Mouse (Mus musculus) Muller cell, postnatal 12 days (primary cell): ENCODE results near the gene Itga3.

Source experiments
- DNase-seq: peaks from one replicate; pipeline ENCODE4 v3.0.0-alpha.2; 2015; ENCODE audit errors: inconsistent ontology term

Itga3 gene

DNA sequence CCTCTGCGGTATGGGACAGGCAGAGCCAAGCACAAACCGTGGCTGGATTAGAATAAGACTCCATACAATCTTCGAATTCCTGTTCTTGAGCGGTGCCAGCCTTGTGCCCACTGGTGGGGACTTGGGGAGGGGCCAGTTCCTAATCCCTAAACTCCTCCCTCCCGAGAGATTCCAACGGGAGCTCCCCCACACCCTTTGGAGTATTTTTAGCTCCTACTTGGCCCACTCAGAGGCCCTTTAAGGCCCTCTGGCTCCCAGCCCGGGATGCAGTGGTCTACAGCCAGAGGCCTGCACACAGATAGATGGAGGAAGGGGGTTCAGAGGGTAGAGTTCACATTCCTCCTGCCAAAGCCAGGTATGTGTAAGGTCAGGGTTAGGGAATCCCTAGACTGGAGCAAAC is 5.3 kb downstream of the Itga3 start:
- DNase-seq: peak; percentile 85

DNA sequence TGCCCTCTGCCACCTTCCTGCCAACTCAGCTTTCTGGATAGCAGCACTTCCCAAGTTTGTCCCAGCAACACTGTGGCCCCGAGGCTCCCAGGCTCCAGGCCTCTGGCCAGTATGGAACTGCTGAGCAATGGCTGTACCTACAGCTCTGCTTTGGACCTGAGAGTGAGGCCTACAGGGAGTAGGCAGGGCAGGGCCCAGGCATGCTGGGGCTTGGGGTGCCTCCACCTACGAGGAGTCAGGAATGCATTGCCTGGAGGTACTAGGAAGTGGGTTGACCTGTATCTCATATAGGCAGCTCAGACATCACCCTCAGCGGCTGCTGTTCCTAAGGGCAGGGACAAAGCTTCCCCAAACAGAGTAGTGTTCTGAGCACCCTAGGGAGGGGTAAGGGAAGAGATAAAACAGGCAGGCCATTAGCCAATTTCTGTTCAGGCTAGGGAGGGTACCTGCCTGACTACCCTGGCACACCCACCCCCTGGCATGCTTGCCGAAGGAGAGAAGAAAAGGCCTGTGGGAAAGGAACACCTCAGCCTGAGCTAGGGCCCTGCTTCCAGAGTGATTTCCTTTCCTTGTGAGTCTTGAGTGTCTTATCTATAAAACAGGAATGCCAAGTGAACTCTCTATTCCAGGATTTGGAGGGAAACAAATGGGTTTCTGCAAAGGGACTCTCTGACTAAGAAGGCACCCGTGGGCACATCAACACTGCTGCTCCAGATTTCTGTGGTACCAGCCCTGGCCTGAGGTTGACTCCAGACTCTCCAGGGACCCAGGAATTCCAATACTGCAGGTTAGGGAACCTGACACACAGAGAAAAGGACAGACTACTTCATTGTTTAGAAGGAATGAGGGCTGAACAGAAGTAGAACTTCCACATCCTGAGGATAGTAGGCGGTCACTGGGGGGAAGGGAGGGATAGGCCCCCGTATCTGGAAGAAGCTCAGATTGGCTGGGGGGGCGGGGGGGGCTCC is 6.2 kb downstream of the Itga3 start:
- DNase-seq: peak; percentile 59

DNA sequence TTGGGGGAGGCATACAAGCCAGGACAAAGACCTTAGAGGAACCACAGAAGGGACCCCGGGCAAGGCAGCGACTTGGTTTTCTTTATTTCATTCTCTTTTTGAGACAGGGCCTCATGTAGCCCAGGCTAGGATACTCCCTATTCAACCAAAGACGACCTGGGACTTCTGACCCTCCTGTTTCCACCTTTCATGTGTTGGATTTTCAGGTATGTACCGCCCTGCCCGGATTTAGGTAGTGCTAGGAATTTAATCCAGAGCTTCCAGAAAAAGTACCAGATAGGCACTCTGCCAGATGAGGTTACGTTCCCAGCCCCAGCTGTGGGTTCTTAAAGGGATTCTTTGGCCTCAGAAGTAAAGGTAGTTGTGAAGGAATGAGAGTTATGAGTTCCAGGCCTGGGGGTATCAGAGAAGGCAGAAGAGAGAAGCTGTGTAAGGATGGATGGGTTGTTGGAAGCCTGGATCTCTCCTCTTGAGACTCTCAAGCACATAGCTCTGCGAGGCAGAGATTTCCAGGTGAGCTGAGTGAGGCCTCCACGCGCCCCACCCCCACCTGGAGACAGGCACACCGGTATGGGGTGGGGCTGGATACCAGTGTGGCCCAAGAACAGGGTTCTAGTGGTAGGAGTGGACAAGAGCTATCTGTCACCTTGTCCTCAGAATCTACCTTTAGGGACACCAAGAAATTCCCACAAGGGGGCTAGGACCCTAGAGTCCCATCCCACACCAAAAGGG is 7.2 kb downstream of the Itga3 start:
- no peak for DNase-seq

DNA sequence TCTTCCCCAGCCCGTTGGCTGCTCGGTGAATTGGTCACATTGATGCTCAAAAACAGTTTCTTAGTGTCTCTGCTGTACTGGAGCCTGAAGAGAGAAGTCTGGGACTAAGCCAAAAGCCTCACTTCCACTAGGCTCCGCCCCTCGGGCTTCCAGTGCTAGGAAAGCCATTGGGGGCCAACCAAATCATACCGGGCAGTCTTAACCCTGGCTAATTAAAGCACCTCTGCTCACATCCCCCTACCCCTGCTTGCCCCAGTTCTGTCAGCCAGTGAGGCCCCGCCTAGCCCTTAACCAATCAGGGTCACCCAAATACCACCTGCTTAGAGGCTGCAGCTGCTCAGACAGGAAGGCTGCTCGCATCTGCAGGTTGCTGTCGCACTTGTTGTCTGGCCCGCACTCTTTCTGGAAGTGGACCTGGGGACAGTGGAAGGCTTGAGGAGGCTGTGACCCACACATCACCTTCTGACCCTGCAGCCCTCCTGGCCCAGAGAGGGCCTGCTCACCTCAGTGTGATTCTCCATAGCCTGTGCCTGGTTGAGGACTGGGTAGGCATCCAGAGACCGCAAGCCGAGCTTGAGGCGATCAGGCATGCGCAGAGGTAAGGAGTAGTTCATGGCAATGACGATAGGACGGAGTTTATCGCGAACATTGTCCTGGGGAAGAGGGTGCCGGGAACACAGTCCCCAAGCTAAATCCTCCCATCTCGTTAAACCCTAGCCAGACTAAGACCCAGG is 19.7 kb downstream of the Itga3 start:
- no peak for DNase-seq

DNA sequence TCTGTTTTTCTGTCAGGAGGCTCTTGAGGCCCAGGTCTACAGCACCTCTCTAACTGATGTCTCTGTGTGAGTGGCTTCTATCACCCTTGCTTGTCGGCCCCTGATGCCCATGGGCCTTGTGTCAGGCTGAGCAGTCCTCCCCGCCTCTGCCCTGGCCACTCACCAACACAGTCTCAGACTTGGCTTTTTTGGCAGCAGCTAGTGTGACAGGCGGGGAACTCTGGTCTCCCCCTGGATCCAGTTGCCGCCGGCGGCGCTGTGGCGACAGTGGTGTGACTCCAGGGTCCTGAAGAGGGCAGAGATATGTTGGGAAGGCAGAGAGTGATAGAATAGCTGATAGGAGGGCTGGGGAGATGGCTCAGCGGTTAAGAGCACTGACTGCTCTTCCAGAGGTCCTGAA is 23.5 kb downstream of the Itga3 start:
- no peak for DNase-seq

DNA sequence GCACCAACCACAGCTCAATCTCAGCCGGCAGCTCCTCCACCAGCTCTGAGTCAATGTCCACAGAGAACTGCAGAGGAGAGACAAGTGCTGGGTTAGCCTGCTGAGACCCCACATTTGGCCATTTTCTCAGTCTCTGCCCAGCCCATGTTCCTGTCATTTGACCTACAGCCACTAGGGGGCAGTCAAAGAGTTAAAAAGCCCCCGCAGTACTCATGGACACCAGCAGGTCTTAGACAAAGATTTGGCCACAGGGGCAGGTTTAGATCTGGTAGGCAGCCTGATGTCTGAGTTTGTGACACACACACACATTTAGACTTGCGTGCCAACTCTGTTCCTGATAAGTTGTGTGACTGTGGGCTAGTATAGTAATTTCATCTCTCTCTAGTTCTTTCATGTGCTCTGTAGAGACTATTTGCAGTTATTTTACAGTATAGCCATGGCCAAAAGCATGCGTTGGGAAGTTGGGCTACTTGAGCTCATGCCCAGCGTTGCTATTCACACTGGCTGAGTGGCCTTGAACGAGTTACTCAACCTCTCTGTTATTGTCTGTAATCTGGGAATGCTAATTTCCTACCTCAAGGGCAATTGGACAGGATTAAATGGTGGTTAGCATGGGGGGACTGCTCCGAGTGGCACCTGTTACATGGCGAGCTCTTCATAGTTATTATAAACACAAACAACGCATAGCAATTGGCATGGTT is 29.5 kb downstream of the Itga3 start:
- DNase-seq: peak; percentile 64

DNA sequence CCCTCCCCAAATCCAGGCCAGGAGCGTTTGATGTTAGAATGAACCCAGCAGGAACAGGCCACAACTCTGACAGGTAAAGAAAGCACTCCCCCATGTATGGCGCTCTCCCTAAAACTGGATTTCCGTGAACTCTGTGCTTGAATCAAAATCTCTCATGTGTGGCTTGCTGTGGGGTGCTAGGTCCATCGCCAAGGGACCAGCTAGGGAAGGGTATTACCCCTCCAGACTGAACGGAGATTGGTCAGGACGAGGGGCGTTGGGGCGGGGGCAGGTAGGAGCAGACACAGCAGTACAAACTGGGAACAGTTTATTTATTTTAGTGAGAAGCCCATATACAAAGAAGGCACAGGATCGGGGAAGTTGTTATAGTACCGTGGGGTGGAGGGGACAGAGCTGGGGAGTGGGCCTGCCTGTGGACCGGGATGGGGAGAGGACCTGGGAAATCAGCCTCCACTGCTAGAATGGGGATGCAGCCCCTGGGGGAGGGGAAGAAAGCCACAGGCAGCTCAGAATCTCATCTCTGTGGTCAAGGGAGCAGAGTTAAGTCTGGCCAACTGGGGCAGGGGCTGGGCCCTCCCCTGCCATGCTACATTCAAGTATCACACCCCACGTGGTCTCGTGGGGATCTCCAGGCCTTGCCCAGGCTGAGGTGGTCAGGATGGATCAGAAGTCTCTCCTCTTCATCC is 32.3 kb downstream of the Itga3 start:
- no peak for DNase-seq

DNA sequence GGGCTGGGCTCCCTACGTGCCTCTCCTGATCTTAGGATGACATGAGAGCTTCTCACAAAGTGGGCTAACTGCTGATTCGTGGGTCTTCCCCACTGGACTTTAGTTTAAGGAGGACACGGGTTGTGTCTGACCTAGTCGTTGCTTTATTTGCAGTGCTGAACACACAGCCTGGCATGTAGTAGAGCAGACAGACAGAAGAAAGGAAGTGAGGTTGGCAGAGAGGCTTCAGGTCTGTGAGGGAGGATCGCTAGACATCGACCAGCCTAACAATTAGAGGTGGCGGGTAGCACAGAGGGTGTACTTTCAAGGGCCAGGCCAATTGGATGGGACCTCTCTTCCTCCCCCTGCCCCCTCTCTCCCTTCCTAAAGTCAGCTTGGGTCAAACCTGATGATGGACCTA is 33.0 kb downstream of the Itga3 start:
- DNase-seq: no peak

DNA sequence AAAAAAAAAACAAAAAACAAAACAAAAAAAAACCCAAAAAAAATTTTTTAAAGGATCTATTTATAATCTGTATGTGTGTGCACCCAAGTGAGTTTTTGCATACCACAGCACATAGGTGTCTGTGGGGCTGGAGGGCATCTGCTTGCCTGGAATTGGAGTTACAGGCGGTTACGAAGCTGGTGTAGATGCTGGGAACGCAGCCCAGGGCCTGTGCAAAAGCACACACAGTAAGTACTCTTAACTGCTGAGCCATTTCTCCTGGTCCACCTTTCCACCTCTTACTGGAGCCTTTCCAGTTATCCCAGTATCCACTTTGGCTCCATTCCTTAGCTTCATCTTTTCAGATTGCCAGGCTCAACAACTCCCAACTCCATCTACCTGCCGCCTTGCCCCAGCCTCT is 33.5 kb downstream of the Itga3 start:
- no peak for DNase-seq

DNA sequence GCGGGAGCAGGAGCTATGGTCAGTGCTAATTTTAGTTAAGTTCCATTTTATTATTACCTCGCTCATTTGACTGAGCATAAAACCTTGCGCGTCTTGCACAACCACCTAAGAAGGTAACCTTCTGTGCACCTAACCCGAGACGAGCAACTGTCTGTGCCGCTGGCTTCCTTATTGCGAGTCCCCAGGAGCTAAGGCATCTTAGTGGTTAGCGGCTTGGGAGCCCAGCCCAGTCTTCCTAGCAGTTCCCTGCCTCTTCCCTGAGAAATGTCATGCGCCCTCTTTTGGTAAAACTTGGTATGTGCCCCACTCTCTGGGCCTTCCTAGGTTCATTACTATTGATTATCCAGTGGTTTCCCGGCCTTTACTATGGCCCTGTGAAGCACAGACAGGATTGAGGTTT is 34.5 kb downstream of the Itga3 start:
- DNase-seq: peak; percentile 74

DNA sequence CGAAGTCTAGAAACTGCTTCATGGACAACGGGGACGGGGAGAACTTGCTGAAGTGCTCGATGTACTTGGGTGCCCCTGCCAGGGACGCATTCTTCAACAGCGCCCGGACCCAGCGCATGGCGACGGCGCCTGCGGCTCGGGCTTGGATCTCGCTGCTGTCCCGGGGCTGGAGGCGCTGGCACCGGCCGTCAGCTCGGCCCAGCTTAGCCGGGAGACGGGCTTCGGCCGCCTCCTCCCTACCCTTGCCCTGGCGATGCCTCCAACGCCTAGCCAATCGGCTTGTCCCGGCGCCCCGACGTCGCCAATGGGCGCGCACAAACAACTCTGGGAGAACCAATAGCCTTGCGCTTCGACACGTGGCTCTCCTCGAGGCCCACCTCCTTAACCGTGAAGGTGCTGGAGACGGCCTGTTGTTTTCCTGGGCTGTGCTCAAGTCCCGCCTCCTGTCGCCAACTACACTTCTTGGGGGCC is 35.4 kb downstream of the Itga3 start, which contains the start of gene Pdk2:
Pdk2 (minus strand) TSS at position 216 of the 471 bp plus-strand sequence.
- DNase-seq: peak; percentile 98

DNA sequence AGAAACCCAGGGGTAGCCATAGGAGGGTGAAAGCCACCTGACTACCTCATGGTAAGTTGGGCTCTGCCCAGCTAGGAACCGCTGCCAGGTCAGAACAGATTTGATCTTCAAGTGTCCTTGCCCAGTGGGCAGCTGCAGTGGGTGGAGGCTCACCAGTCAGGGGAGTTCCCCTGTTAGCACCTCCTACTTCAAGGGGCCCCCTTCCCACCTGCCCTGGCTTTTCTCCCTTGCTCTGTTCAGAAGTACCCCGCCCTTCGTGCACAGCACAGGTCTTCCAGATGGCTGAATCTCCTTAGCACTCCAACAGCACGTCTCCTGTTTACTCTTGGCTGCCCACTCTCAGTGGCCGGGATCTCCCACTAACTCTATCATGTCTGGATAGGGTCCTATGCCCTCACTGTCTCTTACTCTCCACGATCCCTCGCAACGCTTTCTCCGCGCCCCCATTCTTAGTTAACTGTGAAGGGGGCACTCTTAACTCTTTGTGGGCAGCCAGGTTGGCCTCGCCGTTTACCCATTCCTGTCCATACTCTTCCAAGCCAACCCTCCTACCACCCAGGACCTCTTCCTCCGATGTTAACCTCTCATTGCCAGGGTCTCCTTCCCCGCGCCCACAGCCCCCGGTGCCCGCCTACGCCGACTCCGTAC is 36.0 kb downstream of the Itga3 start:
- DNase-seq: no peak

DNA sequence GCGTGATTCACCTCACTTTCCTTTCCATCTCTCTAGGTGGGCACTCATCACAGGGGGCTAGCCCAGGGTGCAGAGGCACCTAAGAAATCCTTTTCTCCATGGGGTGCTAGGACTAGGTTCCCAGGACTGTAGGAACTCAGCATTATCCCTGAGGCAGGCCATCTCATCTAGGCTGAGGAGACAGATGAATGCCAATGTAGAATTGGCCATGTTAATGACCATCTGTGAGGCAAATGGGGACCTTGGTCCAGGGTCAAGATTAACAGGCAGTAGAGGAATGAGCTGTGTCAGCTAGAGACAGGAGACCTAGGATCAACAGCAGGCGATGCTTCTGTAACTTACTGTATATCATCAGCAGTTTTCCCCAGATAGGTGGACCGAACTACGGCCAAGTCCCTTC is 36.8 kb downstream of the Itga3 start:
- no peak for DNase-seq

DNA sequence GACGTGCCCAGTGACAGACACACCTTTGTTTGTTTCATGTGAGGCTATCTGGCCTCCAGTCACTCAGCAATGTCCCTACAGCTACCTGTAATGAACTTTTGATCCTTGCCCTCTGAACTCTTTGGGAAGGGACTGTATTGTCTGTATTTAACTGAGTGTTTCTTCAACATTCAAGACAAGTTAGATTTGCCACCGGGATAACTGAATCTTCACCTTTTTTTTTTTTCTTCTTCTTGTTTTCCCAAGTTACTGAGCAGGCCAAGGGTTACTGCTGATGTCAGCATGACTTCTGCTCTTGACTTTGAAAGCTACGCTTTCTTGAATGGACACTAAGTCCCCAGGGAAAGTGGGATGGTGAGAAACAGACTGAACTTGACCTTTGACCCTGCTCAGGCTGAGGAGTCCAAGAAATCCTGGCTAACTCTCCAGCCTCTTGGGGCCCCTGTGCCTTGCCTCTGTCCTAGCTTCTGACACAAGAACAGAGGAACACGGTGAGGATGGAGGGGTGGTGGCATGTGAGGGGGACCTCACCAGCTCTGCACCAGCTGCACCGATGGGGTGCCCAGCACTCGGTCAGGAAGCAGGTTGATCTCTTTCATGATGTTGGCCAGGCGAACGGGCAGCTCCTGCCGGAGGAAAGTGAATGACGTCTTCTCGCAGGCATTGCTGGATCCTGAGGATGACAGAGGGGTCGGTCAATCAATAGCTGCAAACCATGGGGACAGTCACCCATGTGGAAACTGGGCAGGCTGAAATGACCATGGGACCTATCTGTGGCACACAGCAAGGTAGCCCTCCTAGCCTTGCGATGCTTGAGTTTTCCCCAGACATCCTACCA is 37.6 kb downstream of the Itga3 start:
- no peak for DNase-seq

DNA sequence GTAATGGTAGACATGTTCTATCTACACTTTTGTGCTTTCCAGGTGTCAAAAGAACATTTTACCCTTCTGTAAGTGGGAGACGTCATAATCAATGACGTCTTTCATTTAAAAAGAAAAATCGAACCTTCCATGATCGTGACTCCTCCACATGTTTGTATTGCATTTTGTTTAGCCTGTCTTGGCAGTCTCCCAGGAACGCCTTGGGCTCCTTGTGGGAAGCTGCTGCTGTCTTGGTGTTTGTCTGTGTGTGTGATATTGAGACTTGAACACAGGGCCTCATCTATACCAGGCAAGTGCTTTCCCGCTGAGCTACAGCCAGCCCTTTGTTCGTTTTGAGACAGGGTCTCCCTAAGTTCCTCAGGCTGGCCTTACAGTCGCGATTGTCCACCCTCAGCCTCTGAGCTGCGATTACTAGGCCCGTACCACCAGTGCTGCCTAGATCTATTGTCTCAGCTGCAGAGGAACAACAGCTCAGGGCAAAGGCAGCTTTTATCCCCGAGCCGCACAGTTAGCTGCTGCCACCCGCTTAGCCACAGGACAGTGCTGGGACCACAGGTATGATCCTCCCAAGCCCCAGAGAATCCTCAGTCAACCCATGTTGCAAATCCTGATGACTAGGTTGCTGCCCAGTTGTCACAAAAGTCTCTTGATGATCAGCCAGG is 38.3 kb downstream of the Itga3 start:
- no peak for DNase-seq

DNA sequence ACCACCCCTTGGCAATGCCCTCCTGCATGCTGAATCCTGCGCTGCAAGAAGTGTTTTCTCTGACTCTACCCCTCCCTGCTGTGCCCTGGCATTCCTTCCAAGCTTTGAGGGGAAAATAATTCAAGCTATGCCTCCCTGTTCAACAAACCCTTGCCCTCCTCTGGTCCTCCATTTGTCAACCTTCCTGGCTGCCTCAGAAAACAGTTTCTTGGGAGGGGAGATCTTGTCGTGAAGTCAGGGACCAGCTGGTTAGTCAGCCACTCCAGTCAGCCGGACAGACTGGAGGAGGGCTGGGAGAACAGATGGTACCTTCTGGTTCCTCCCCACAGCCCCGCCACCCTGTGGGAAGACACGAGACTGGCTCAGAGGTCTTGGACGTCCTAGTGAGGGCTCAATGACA is 39.3 kb downstream of the Itga3 start:
- peak; percentile 64 for DNase-seq

DNA sequence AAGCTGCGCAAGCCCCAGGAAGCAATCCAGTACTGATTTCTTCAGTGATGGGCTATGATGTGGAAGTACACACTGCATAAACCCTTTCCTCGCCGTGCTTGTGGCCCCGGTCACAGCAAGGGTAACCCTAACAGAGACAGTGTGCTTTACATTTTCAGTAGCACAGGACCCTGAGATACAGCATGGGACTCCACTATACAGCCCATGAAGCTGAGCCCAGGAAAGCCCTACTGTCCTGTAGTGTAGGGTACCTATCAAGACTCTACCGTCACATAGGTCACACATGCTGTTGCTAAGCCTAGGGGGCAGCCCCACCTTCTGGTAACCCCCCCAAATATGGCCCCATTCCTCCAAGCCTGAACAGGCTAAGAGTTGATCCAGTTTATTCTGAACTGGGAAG is 40.1 kb downstream of the Itga3 start:
- DNase-seq: no peak

DNA sequence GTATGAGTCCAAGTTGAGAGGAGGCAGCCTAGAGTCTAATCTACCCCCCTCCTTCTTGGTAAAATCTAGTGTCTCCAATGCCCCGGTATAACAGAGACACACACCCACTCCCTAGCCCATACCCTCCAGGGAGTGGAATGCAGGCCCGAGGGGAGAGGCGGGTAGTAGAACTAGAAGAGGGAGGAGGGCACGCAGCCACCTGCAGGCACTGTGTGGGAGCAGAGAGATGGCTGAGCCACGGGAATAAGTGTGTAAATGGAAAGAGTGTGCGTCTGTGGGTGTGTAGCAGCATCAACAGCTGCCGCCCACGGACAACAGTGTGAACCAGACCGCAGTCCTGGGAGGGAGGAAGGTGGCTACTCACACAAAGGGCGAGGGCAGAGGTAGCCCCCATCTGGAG is 41.7 kb downstream of the Itga3 start:
- no peak for DNase-seq

DNA sequence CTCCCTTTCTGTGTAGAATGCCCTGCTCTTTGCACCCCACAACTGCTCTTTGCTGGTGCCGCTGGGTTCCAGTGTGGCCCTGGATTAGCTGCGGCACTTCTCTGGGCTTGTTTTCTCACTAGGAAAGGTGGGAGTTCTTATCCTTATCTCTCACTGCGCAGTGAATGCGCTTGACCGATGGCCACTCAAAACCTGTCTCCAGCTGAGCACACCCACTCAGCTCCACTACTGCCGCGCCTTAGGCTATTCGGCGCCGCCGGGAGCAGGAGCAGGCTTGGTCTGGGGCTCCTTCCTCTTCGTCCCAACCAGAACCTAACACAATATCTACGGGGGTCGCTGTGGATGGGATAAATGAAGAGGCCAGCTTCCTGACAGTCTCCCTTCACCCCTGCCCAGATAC is 43.0 kb downstream of the Itga3 start:
- no peak for DNase-seq
